Mouse (Mus musculus): ENCODE measurements around the gene 1190005I06Rik.

- TF ChIP-seq POLR2A (IDR thresholded peaks at IDR 0.05; ENCODE audit: insufficient read length, low read depth) (no peak), MYOD1 (IDR thresholded peaks at IDR 0.05; ENCODE audit: control insufficient read depth in 1 of 3, insufficient read length in 2 of 3, low read depth in 2 of 3) (no peak), E2F4 (IDR thresholded peaks at IDR 0.05; ENCODE audit: insufficient read depth) (no peak), MAX (IDR thresholded peaks at IDR 0.05; ENCODE audit: low read depth) (no peak)
Measured at GRCm38 (mm10) chr8:120656322-120657052, 9.1 kb upstream of the 1190005I06Rik start.
